Mouse (Mus musculus) frontal cortex, postnatal 14 days (tissue): ENCODE measurements around the gene Kmt2b.

ENCODE experiments used
- DNase-seq, 2 experiments: peaks; one replicate each; pipeline ENCODE4 v3.0.0; 2022; ENCODE audit warnings: low spot score in 2 of 2

The Kmt2b gene

GRCm38 (mm10) chr7:30534633-30535577 lies 53.6 kb downstream of the Kmt2b start, which contains the start of gene Arhgap33:
Gene Arhgap33, minus strand, starts transcription at chr7:30535060.
- DNase-seq = peak; percentile 95 to 96

GRCm38 (mm10) chr7:30533941-30534632 lies 54.4 kb downstream of the Kmt2b start:
- DNase-seq = no peak

GRCm38 (mm10) chr7:30532931-30533330 lies 55.6 kb downstream of the Kmt2b start:
- DNase-seq = no peak

GRCm38 (mm10) chr7:30531291-30531815 lies 57.2 kb downstream of the Kmt2b start:
- peak; percentile 50 to 64 for DNase-seq

- DNase-seq = no peak
Measured at GRCm38 (mm10) chr7:30526981-30527380, 61.5 kb downstream of the Kmt2b start.

GRCm38 (mm10) chr7:30526399-30526798 lies 62.1 kb downstream of the Kmt2b start:
- no peak for DNase-seq

GRCm38 (mm10) chr7:30525954-30526353 lies 62.6 kb downstream of the Kmt2b start:
- no peak for DNase-seq

- DNase-seq = no peak
Measured at GRCm38 (mm10) chr7:30524487-30524886, 64.0 kb downstream of the Kmt2b start.

GRCm38 (mm10) chr7:30522871-30523270 lies 65.7 kb downstream of the Kmt2b start:
- no peak for DNase-seq

GRCm38 (mm10) chr7:30520856-30521255 lies 67.7 kb downstream of the Kmt2b start:
- DNase-seq = no peak

- no peak for DNase-seq
Measured at GRCm38 (mm10) chr7:30520396-30520795, 68.1 kb downstream of the Kmt2b start.
